Mouse (Mus musculus) kidney, adult 2 months (tissue): ENCODE data around the gene Agl.

Experiments used
- CTCF ChIP-seq: fragments of 200-500 bp; conservative IDR thresholded peaks from 2 replicates; pipeline ENCODE4 v1.5.1; 2011; ENCODE audit warnings: low read depth, mild to moderate bottlenecking, control low read depth, low read length, moderate library complexity, mixed read lengths; ENCODE audit not compliant: insufficient read depth, insufficient read length
- POLR2A ChIP-seq: fragments of 200-500 bp; IDR thresholded peaks from one replicate; pipeline ENCODE4 v1.6.1; 2011; ENCODE audit warnings: low read depth, low read length, control low read depth

DNA sequence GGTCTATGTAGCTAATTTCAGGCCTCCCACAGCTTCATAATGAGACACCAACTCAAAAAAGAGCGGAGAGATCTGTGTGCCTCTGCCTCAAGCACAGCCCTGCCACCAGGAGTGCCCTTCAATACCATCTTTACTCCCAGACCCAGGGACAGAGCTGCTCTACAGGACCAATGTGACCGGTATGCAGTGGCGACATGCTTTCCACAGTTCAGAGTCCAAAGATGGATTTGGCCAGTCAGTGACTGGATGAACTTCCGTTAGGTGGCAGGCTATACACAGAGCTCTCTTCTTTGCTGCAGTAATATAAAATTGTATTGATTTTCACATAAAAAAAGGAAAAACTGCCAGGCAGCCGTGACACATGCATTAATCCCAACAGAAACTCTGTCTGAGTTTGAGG, 104.1 kb downstream of the Agl start:
- TF ChIP-seq CTCF, result no peak; the same call in 1 of the 2 replicates
- no peak for TF ChIP-seq POLR2A
